Mouse (Mus musculus) testis, postnatal 14 days (tissue): ENCODE data around the gene Tnks1bp1.

Source experiments
- DNase-seq: peaks from one replicate; pipeline ENCODE4 v3.0.0; 2021; ENCODE audit warnings: low spot score

Gene Tnks1bp1

GRCm38 (mm10) chr2:85047596-85048167, at the start of gene Tnks1bp1:
Gene Tnks1bp1, plus strand, starts transcription at chr2:85048022.
- peak; percentile 92 for DNase-seq

- DNase-seq = no peak
These were observed 48.2 kb upstream of the Tnks1bp1 start for GRCm38 (mm10) chr2:84999486-85000181.

GRCm38 (mm10) chr2:85001497-85001896, 46.3 kb upstream of the Tnks1bp1 start:
- no peak for DNase-seq

DNA sequence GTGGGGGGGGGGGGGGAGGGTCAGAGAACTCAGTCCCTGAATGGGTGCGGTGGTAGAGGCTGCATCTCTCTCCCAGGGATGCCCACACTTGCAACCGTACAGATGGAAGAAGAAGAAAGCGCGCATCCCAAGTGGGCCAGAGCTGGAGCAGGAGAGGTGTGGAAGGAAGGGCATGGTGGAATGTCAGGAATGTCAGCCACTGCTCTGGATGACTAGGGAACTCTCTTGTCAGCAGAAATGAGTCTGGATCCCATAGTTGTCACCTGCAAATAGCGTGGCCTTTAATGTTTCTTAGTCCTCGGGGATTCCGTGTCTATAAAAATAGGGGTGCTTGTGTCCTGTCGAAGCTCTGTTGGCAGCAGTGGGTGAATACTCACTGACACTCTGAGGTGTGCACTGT, 45.2 kb upstream of the Tnks1bp1 start:
- no peak for DNase-seq

DNA sequence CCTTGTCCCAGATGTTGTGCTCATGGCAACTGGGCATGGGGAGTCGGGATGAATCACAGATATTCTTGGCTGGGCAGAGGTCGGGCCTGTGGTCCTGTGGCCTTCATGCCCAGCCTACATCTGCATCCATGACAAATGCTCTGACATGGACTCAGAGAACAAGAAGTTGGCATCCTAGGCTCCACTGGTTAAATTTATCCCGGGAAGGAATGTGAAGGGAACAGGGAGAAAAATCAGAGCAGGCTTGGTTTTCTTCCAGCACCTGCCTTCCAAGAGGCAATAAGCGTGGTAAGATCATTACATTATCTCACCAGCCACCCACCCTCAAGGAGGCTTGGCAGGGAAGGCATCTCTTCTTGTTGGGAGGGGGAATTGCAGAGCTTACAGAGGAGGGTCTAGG, 43.5 kb upstream of the Tnks1bp1 start:
- DNase-seq = no peak

- DNase-seq = no peak
These were observed 41.2 kb upstream of the Tnks1bp1 start for GRCm38 (mm10) chr2:85006600-85006999.

DNA sequence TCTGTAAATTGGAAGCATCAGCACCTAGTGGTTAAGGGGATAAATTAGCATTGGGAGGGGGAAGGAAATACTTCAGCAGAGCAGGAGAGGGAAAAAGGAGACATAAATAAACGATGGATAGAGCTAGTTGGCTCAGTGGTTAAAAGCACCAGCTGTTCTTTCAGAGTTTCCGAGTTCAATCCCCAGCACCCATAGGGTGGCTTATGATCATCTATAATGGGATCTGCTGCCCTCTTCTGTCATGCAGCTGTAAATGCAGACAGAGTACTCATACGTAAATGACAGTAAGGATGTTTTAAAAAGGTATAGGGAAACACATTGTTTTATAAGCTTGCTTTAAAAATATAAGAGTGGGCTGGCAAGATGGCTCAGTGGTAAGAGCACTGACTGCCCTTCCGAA, 40.1 kb upstream of the Tnks1bp1 start:
- no peak for DNase-seq

- DNase-seq = no peak
These were observed 38.6 kb upstream of the Tnks1bp1 start for GRCm38 (mm10) chr2:85009212-85009611.

GRCm38 (mm10) chr2:85011906-85012604, 35.8 kb upstream of the Tnks1bp1 start:
- peak; percentile 42 for DNase-seq

DNA sequence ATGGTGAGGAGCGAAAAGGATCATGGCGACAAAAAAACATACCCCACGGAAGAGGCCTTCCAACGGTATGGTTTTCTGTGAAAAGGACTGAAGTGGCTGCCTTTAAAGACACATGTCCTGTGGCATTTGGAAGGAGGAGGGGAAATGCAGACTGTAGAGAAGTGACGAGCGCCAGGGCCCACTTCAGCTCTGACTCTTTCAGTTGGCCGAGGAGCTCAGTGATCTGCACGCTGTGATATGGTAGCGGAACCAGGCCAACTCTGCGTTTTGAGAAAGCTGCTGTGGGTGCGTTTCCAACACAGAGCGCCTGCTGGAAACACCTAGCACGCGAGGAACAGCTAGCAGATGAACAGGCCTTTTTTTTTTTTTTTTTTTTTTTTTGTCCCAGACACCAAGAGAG, 35.1 kb upstream of the Tnks1bp1 start:
- no peak for DNase-seq

DNA sequence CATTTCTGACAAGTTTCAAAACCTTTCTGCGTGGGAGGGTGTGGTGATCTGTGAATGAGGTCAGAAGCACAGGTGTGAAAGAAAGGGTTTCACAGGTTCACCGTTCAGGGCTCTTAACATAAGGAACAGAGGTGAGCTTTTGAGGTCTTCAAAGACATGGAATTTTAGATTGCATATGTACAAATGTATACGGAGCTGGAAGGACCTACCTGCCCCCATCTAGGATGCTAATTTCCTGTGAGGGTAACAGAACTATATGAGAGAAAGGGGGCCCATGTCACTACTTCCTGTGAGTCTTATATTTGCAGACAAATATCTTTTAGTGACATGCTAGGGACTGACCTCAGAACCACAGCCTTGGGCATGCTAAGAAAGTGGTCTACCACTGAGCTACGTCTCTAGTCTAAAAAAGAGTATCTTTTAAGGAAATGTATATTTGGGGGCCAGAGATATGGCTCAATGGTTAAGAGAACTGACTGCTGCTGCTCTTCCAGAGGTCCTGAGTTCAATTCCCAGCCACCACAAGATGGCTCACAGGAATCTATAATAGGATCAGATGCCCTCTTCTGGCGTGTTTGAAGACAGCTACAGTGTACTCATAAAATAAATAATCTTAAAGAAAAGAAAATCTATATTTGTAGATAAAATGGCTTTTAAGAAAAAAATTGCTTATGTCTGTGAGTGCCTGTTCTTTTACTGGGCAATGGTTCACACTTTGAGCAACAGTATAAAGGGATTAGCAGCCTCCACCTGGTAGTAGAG, 33.8 kb upstream of the Tnks1bp1 start:
- DNase-seq = no peak

DNA sequence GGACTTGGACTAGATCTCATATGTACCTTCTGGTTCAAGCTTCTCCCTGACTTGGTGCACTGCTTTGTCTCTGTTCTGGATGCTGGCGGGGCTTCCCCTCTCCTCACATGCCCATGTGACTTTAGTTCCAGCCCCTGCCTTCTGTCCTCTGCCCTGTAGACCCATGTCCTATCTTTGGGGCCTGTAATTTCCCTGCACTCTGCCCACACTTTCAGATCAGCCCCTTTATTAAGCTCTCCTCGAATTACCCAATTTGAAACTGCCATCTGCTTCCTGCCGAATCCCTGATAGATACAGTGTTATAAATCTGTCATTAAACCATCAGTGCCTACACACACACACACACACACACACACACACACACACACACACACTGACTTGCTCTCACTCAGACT, 33.2 kb upstream of the Tnks1bp1 start:
- no peak for DNase-seq

GRCm38 (mm10) chr2:85022043-85022442, 25.8 kb upstream of the Tnks1bp1 start:
- DNase-seq = no peak

GRCm38 (mm10) chr2:85026178-85026577, 21.6 kb upstream of the Tnks1bp1 start:
- no peak for DNase-seq

GRCm38 (mm10) chr2:85027281-85027680, 20.5 kb upstream of the Tnks1bp1 start:
- no peak for DNase-seq

GRCm38 (mm10) chr2:85029897-85030296, 17.9 kb upstream of the Tnks1bp1 start:
- no peak for DNase-seq

GRCm38 (mm10) chr2:85030989-85031388, 16.8 kb upstream of the Tnks1bp1 start:
- DNase-seq = no peak

GRCm38 (mm10) chr2:85033121-85033520, 14.7 kb upstream of the Tnks1bp1 start:
- DNase-seq = no peak

GRCm38 (mm10) chr2:85034169-85034568, 13.7 kb upstream of the Tnks1bp1 start:
- no peak for DNase-seq

DNA sequence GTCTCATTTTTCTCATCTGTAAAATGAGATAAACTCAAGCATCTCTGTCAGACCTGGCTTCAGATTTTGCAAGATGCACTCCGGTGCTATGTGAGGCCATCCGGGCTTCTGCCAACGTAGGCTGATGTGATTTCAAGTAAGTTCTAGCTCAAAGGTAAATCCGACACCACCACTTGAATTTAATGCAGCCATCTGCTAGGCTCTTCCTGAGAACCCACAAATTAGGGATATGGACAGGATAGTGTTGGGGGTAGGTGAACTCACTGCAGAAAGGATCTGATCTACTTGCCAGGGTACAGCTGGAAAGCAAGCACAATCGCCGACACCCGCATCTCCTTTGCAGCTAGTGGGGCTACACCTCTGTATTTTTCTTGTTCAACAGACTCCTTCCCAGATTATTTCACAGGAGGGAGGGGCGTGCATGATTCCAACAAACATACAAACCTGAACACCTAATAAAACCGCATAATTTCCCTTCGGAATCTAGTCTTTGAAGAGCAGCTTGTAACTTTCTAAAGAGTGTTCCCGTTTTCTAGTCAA, 11.2 kb upstream of the Tnks1bp1 start:
- DNase-seq = no peak

GRCm38 (mm10) chr2:85037047-85038026, 10.5 kb upstream of the Tnks1bp1 start, which contains the start of the genes Ssrp1 and P2rx3:
Gene Ssrp1, plus strand, starts transcription at chr2:85037234.
Gene P2rx3, minus strand, starts transcription at chr2:85037462.
- DNase-seq = peak; percentile 91
